Mouse (Mus musculus) 3T3-L1 (cell line): ENCODE results near the gene Arhgap30.

Experiments used
- DNase-seq: peaks from one replicate; pipeline ENCODE4 v3.0.0-alpha.2; 2015; ENCODE audit warnings: low read depth, low spot score

Arhgap30 gene

GRCm38 (mm10) chr1:171388376-171389102 lies at the start of gene Arhgap30:
Gene Arhgap30, plus strand, starts transcription at chr1:171388954.
- DNase-seq, result no peak

GRCm38 (mm10) chr1:171342262-171343207 lies 46.2 kb upstream of the Arhgap30 start:
- DNase-seq, result no peak

- peak; percentile 82 for DNase-seq
Observed at GRCm38 (mm10) chr1:171343922-171344677, 44.7 kb upstream of the Arhgap30 start.

GRCm38 (mm10) chr1:171344715-171345114 lies 44.0 kb upstream of the Arhgap30 start:
- no peak for DNase-seq

- peak; percentile 91 for DNase-seq
Observed at GRCm38 (mm10) chr1:171345225-171346094, 43.3 kb upstream of the Arhgap30 start, which contains the start of the genes Nit1 and Pfdn2. Gene Nit1, minus strand, starts transcription at chr1:171345646. Gene Pfdn2, plus strand, starts transcription at chr1:171345670.

GRCm38 (mm10) chr1:171346095-171346450 lies 42.7 kb upstream of the Arhgap30 start:
- DNase-seq, result peak; percentile 43

- DNase-seq, result no peak
Observed at GRCm38 (mm10) chr1:171348665-171349064, 40.1 kb upstream of the Arhgap30 start.

- peak; percentile 37 for DNase-seq
Observed at GRCm38 (mm10) chr1:171349210-171349609, 39.5 kb upstream of the Arhgap30 start.

- peak; percentile 56 for DNase-seq
Observed at GRCm38 (mm10) chr1:171355812-171356340, 32.9 kb upstream of the Arhgap30 start.

GRCm38 (mm10) chr1:171356814-171357213 lies 31.9 kb upstream of the Arhgap30 start:
- peak; percentile 10 for DNase-seq

- DNase-seq, result peak; percentile 70
Observed at GRCm38 (mm10) chr1:171358421-171358820, 30.3 kb upstream of the Arhgap30 start.

- no peak for DNase-seq
Observed at GRCm38 (mm10) chr1:171360253-171360652, 28.5 kb upstream of the Arhgap30 start.

GRCm38 (mm10) chr1:171360656-171361055 lies 28.1 kb upstream of the Arhgap30 start, which contains the start of gene Klhdc9:
Gene Klhdc9, minus strand, starts transcription at chr1:171360798.
- no peak for DNase-seq

GRCm38 (mm10) chr1:171361106-171362103 lies 27.3 kb upstream of the Arhgap30 start:
- peak; percentile 86 for DNase-seq

- DNase-seq, result no peak
Observed at GRCm38 (mm10) chr1:171365934-171366333, 22.8 kb upstream of the Arhgap30 start.

GRCm38 (mm10) chr1:171369845-171370556 lies 18.8 kb upstream of the Arhgap30 start, which contains the start of gene Nectin4:
Gene Nectin4, plus strand, starts transcription at chr1:171370099.
- no peak for DNase-seq

- no peak for DNase-seq
Observed at GRCm38 (mm10) chr1:171372880-171373279, 15.9 kb upstream of the Arhgap30 start.

GRCm38 (mm10) chr1:171373946-171374345 lies 14.8 kb upstream of the Arhgap30 start:
- DNase-seq, result no peak
